Mouse (Mus musculus) T-helper 17 cell (primary cell): ENCODE measurements at regions not wholly inside any gene's neighbourhood (a gene's known extent, or its start where the extent isn't known, plus 50 kb on each side); places are given as distances from the start of the nearest gene placed in this dataset.

Experiments used
- in situ Hi-C, 2 experiments: fragments of 300-600 bp; cut with MboI, MseI; formaldehyde crosslinking; loops; 1 replicate in 1 of 2; 2 replicates in 1 of 2; pipeline ENCODE4 v1.15.1; 2025; ENCODE audit warnings: high pct_unique_total_duplicates in 2 of 2

DNA sequence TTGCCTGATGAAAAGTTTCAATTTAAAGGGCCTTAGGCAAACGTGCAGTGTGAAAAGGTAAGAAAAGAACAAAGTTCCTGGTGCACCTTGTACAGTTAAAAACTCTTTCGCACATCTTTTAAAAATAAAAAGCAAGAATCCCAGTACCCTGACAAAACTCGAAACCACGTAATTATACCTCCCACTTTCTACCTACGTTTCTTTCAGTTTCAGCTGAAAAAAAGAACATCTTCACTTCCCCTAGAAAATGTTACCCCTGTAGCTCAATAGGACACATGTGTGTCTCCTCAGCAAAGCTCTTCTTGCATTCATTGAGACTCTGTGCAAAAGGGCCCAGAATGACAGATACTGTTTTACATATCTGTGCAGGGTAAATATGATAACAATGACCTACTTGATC, 113.2 kb downstream of the Spry2 start:
- in situ Hi-C loops = no loop called here

DNA sequence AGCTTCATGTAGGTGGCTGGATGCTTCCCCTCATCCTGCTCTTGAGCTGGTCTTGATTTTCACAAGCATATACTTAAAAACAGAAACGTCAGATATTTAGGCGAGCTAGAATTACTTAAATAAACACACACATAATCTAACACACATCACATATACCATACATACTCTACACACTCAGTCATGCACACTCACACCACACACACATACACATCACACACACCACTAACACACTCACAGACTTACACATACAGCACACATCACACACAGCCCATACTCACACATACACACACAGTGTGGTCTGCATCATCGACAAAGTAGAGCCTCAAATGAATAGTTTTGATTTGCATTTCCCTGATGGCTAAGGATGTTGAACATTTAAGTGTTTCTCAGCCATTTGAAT, 116.9 kb downstream of the Spry2 start:
- in situ Hi-C loops = no loop called here

DNA sequence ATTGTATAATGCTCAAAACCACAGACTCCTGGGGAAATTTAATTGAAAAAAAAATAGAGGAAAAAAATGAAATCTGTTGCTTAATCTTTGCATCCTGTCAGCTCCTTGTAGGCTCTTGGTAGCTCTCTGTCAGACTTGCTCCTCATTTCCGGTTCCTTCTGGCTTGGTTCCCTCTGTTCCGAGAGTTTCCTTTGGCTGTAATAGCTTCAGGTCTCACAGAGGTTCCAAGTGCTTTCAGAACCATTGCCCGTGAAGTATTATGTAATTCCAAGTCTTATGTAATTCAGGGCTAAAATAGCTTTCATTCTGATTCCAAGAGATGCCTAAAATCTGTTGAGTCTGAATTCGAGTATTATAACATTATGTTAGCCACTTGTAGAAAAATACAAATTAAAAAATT, 117.3 kb downstream of the Spry2 start:
- in situ Hi-C loops = no loop called here

DNA sequence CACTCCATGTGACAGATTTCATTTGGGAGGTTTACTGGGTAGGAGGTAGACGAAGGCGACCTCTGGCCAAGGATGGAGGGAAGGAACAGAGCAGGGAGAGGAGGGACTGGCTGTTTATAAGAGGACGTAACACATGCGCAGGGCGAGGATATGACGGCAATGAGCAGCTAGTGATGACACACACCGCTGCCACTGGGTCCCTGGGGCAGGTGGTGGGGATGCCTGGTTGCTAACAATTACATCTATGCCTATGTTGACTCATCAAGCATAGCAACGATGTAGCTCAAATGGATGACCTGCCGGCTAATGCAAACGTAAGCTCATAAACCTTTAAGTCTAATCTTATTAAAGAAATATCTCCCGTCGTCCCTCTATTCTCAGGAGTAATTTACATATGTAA, 122.9 kb downstream of the Spry2 start:
- in situ Hi-C loops = no loop called here

DNA sequence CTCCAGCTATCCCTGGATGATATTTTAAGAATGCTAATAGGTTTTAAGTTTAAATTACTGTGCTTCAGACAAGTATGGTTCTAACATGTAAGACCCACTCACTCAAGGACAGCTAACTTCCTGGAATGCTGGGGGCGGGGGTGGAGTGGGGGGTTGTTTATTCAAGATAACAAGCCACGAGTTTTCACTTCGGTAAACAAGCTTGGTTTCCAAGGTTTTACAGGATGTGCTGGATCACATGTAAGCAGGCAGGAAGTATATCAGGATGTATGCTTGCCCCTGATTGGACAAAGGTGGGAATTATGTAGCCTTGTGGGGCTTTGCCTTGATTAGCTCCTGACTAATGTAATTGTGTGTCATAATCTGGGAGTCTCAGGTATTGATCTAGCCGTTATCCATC, 129.5 kb downstream of the Spry2 start:
- in situ Hi-C loops = no loop called here

DNA sequence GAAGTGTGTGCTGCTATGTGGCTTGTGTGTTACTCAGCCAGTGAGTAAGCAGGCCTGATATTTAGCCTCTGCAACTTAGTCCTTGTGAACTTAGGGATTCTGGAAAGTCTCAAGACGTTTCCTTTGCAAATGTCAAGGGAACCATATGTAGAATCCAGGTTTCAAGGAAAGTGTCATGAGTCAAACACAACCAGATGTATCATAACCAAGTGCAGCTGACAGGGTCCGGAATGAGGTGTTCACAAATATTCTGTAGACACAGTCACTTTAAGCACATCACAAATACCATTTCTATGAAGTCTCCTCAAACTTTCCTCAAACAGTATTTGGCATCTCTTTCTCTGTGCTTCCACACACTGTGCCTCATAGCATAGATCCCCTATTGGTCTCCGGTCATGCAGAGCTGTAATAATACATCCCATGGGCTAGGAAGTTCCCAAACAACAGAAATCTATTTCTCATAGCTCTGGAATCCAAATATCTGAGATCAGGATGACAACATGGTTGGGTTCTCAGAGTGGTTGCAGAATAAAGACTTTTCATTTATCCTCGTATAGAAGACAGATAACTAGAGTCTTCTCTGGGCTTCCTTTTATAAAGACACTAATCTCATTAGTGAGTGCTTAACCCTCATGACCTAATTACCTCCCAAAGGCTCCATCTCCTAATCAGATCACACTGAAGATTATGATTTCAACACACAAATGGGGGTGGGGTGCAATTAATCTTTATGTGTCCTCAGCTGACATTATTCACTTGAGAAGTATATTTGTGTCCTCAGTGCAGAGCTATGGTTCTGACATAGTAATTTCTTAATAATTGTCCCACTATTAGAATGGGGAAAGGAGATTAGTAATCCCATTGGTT, 143.9 kb downstream of the Spry2 start:
- in situ Hi-C loops = loop anchor here in 1 of 2 experiments (5.0 to 10.0 kb wide), 2 partner anchors 115 to 1642 kb away; no protein-coding TSS in a partner anchor

DNA sequence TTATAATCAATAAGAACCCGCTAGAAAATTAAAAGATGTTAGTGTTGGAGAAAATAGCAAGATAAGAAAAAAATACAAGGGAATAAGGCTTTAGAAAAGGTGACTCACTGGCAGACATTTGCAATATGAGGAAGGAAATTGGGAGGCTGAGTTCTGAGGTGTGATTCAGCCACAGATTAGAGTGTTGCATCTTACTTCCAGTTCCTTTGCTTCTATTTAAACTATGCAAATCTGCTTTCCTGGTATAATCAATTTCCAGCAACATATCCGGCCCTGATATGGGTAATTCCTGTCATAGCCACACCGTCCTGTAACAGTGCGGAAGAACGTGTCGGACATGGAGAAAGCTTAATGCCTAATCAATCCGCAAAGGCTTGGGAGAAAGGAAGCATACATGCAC, 144.9 kb downstream of the Spry2 start:
- in situ Hi-C loops = loop anchor here in 1 of 2 experiments (5.0 to 10.0 kb wide), 2 partner anchors 116 to 1643 kb away; no protein-coding TSS in a partner anchor

DNA sequence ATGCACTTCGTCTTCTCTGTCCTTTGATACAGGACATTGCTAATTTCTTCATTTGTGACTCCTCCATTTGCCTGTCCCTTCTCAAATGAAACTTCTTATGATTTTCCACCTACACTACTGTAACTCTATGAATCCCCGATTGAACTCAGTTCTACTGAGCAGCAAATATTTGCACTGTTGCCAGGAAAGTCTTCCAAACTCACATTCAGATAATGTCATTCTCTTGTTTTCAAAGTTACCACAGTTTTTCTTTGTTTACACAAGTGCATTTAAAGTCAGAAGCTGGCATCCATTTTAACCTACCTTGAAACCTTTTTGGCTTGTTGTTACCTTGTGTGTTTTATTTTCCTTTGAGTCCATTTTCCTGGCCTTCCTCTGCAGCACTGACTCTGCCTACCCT, 152.0 kb downstream of the Spry2 start:
- in situ Hi-C loops = no loop called here

DNA sequence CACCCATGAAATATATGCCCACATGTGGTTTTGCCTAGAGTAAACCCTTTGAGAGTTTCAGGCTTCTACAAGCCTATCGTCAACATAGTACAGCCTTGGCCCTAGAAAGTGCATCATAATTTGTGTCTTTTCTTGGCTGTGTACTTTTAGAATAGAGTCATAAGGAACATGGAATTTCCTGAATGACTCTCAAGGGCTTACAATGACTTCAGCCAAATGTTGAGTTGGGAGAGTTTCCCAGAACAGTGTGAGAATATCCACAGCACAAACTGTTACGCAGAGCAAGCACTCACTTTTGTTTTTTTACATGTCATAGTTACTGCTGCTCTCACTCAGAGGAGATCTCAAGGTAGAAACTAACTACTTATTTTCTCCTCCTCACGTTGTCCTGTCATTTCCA, 152.5 kb downstream of the Spry2 start:
- in situ Hi-C loops = no loop called here

DNA sequence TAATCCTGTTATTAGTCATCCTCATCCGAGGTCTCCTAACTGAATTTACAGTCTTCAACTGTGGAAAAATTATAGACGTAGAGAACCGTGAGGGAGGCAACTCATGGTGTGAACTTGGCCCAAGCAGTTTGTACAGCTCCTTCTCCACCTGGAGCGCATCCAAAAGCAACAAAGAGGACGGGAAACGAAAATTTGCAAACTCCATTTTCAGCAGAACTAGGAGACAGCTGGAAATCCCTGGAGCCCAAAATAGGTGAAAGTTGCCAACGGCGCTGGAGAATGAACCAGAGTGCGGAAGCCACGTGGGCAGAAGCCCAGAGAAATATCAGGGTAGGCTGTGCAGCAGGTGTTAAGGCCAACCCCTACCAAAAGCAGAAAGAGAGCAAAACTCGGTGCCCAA, 155.7 kb downstream of the Spry2 start:
- in situ Hi-C loops = no loop called here

DNA sequence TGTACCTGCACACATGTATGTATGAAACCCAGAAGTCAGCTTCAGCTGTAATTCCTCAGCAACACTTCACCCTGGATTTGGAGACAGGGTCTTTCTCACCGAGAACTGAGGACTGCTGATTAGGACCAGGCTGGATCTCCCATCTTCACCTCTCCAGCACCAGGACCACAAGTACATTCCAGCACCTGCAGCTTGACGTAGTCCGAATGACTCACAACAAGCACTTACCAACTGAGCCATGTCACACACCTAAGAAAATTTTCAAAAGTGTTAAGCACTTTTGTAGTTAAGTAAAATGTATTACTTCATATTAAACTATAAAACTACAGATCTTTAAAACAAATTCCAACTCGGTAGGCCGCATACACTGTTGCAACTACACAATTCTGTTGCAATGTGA, 158.1 kb downstream of the Spry2 start:
- in situ Hi-C loops = no loop called here

DNA sequence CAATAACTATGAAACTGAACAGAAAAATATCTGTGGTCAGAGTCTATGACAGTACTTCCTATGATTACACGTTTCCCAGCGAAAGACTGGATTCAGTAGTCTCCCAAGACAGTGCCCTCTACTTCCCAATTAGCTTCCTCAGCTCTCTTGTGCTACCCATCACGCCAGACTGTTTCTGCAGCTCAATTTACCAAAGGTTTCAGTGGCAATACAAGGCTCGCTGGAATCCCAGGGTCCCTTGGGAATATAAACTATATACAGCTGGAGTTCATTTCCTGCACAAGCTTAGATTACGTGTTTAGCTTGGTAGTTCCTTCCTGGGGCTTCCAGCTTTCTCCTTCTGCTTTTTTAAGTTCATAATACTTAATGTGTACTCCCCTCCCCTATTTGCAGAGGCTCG, 160.3 kb downstream of the Spry2 start:
- in situ Hi-C loops = no loop called here

DNA sequence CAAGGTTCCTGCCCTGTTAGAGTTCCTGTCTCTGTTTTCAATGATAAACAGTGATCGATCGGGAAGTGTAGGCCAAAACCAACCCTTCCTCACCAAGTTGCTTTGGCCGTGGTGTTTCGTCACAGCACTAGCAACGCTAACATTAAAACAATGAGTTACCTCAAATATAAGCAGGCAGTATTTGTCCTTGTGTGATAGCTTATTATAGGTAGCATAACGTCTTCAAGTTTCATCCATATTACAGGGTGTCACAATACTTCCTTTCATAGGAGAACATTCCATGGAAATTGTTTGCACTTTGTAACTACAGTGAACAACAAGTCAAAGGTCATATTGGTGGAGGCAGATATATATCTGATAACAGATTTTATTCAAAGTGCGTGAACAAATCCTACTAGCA, 162.3 kb downstream of the Spry2 start:
- in situ Hi-C loops = no loop called here

DNA sequence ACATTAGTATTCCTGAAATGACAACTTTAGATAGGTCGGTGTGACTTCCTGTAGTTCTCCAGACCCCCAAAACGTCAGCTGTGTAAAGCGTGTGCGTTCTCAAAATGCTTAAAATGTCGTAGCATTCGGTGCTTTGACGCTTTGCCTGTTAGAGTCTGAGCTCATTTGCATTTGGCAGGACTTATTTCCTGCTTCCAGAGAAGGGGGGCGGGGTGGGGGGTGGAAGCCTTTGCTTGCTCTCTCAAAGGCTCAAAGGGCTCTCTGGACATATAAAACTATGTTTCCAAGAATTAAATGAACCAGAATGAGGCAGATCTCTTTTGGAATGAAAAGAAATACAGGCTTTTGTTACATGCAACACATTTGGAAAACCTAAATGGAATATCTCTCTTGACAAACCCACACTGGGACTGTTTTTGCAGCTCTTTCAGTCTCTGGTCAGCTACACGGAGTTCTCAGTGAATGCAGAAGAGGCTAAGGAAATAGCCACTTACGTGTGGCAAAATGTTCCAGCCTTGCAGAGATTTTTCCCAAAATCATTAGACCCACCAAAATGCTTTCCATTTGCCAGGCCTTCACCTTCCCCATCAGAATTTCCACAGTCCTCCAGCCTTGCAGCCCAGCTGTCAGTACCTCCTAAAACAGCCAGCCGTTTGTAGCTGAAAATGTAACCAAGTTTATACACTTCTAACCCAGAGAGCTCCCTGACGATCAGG, 163.4 kb downstream of the Spry2 start:
- in situ Hi-C loops = no loop called here

DNA sequence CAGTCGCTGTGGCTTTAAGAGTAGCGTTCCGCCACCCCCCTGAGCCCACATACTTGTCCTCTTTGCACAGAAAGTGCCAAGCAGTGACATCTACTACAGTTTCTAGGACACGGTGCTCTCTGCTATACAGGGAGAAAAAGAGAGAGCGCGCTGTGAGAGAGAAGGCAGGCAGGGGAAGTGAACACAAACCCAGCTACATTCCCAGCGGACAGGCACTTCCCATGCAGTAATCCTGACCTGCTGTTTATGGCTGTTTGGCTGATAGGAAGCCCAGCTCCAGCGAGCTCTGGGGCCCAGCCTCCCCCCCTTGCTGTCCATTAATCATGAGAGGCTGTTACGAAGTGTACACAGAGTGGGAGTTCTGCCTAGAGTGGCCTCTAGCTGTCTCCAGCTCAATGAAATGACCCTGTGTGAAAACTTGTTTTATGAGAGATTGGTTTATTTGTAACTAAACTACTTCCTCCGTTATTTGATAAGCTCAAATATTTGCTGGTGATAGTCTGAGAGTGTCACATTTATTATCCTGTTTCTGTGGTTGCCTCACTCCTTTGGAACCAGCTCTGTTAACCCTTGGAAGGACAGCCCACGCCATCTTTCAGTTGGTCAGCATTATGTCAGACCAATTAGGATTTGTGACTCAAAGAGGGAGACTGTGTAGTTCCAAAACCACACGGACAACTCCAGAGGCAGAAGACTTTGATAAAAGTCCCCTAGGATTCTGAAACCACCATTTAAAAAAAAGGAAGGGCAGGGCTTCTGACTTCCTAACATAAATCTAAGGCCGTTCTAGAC, 164.2 kb downstream of the Spry2 start:
- in situ Hi-C loops = no loop called here

DNA sequence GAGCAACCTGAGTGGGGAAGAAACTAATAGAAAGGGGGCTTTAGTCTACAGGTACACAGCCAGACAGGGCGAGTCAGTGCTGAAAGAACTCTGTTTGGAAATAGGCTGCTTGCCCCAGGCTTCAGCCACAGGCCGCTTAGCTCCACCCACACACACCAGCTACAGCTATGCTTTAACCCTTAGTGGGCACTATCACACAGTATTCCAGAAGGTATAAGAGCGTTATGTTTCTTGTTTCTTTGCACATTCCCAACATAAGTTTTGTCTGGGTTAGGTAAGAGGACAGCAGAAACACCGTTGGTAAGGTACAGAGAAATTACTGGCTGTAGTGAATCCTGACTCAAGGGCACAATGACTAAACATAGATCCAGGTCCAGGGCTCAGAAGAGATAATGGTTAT, 165.8 kb downstream of the Spry2 start:
- in situ Hi-C loops = no loop called here

DNA sequence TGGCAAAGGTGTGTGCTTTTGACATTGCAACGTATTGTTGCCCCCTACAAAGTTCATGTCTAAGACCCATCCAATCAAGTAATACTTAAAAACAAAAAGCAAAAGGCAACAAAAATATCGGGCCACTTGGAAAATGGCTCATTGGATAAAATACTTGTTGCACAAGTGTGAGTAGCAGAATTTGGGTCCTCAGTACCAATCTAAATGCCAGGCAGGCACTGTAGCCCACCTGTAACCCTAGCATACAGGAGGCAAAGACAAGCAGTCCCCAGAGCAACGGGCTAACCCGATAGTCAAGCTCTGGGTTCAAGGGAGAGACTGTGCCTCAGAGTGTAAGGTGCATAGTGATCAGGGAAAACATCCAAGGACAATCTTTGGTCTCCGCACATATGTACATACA, 167.8 kb downstream of the Spry2 start:
- in situ Hi-C loops = no loop called here

DNA sequence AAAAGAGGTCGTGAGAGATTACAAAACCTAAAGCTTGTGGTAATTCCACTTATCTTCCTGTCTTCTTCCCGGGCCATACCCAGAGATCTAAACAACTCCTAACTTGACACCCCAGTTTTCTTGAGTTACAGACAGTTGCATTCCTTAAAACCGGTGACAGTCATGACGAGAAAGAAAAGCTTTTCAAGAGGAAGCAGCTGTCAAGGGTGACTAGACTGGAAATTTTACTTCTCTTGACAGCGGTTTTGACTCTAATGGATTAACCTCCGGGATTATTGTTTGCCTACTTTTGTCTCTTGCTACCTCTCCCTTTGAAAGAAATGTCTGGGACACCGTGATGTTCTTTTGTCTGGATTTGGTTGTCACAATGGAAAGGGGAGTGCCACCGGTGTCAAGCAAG, 170.9 kb downstream of the Spry2 start:
- in situ Hi-C loops = no loop called here

DNA sequence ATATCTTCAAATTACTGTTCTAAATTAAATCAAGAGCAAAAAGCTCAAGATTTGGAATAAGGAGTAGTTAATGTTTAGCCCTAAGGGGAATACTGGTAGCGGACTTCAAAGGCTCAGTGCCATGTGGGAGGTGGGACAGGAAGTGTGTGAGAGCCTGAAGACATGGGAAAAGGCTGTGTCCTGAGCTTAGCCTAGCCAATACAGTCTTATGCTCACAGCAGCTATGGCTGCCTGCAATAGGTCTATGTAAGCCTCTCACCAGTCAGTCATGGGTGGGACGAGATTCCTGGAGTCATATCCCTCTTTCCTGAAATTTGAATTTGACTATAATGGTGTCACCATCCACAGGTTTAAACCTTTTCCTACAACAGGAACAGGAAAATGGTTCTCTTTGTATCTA, 173.7 kb downstream of the Spry2 start:
- in situ Hi-C loops = loop anchor here in 1 of 2 experiments (25.0 kb wide), 1 partner anchor 1114 kb away; no protein-coding TSS in a partner anchor

DNA sequence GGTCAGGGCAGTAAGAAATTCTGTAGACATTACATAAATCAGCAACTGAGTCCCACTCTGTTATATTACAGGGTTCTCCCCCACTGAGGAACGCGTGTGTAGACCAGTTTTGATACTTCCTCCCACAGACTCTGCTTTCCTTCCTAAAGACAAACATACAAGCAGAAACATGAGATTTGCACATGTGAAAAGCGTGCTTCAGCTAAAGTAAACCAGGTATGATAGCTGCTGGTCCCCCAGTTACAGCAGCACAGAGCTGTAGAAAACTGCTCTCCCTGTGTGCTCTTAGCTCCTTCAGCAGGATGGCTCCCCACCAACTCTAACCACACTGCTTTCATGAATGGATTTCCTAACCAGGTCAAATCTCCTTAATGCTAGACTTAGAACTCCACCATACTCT, 175.0 kb downstream of the Spry2 start:
- in situ Hi-C loops = loop anchor here in 1 of 2 experiments (25.0 kb wide), 1 partner anchor 1116 kb away; no protein-coding TSS in a partner anchor

DNA sequence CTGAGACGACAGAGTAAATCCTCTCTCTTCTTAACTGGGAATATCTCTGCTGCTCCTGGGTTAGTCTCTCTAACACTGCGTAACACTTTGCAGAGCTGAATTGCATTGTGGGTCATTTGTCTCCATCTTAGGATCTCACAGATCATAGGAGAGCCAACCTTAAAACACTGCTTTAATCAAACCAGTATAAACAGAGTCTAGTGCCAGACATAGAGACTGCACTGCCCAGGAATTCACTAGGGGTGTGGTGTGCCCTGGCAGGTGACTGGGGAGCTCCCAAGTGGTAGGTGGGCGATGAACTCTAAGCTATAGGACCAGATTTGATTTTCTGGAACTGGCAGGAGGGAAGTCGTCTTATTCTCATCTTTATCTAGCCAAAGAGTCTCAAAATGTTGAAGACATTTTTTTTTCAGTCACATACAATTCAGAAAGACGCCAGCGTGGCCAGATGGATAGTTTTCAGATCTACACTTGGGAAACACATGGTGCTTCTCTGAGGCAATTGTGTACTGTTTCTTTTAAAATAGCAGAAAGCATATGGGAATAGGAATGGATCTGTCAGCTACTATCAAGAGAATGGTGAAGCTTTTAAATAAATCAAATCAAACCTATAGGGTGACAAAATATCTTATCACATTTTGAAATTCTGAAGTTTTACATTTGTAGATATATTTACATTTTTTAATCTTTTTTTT, 175.7 kb downstream of the Spry2 start:
- in situ Hi-C loops = loop anchor here in 1 of 2 experiments (25.0 kb wide), 1 partner anchor 1116 kb away; no protein-coding TSS in a partner anchor
